Mouse (Mus musculus) heart, adult 2 months (tissue): ENCODE measurements around the gene Ciz1.

ENCODE experiments used
- CTCF ChIP-seq: fragments of 200-600 bp; IDR thresholded peaks from 2 replicates; pipeline ENCODE4 v1.8.1; 2022; ENCODE audit warnings: antibody characterized with exemption, mild to moderate bottlenecking, moderate library complexity
- POLR2A ChIP-seq: fragments of 200-500 bp; IDR thresholded peaks from 2 replicates; pipeline ENCODE4 v1.6.1; 2011; ENCODE audit warnings: mild to moderate bottlenecking, low read depth, low read length, control low read depth; ENCODE audit not compliant: insufficient read depth

DNA sequence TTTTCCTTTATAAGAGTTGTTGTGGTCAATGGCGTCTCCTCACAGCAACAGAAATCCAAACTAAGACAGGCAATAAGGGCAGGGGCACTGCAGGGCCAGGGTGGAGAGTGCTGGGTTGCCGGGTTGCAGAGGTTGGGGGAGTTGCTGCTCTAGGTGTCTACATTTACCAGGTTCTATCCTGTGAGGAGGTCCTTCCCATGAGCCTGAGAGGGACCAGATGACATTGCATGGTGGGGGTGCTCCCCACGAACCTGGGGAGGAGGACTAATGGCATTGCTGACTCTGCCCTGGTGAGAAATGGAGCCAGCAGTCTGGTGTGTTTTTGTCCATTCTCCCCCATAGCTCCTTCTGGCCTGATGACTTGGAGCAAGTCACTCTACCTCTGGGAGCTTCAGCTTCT lies 5.6 kb downstream of the Ciz1 start:
- TF ChIP-seq CTCF (no peak), POLR2A (no peak)
